Mouse (Mus musculus) adrenal gland, adult 8-10 months (tissue): Measurements from ENCODE around the gene 2310003L06Rik. TPM values are rescaled to one million over a fixed set of nuclear protein-coding genes. Genes with fewer than 3 reads are reported as not detected.

Experiments used
- DNase-seq: peaks from one replicate; pipeline ENCODE4 v3.0.0; 2022
- total RNA-seq, 4 experiments: library from RNA; stranded (reverse); gene quantifications; 2 replicates each; pipeline ENCODE4 v1.2.4; 2022

The 2310003L06Rik gene
- total RNA-seq, result not detected

- DNase-seq, result no peak
Observed at GRCm38 (mm10) chr5:87969201-87969600, at the start of gene 2310003L06Rik, which contains the start of gene Gm28434. Gene 2310003L06Rik, plus strand, starts transcription at chr5:87969459. Gene Gm28434, plus strand, starts transcription at chr5:87969517.

- no peak for DNase-seq
Observed at GRCm38 (mm10) chr5:87925372-87925771, 43.9 kb upstream of the 2310003L06Rik start, which contains the start of gene Csn3. Gene Csn3, plus strand, starts transcription at chr5:87925579.

GRCm38 (mm10) chr5:87931603-87932002, 37.7 kb upstream of the 2310003L06Rik start:
- DNase-seq, result no peak

- DNase-seq, result no peak
Observed at GRCm38 (mm10) chr5:87940752-87941151, 28.5 kb upstream of the 2310003L06Rik start.

- no peak for DNase-seq
Observed at GRCm38 (mm10) chr5:87942515-87942914, 26.7 kb upstream of the 2310003L06Rik start.

- no peak for DNase-seq
Observed at GRCm38 (mm10) chr5:87951836-87952235, 17.4 kb upstream of the 2310003L06Rik start.

GRCm38 (mm10) chr5:87979139-87979538, 9.9 kb downstream of the 2310003L06Rik start, which contains the start of gene Cabs1:
Gene Cabs1, plus strand, starts transcription at chr5:87979439.
- no peak for DNase-seq

- DNase-seq, result no peak
Observed at GRCm38 (mm10) chr5:87982468-87983214, 13.4 kb downstream of the 2310003L06Rik start.

GRCm38 (mm10) chr5:88002249-88002648, 33.0 kb downstream of the 2310003L06Rik start, which contains the start of gene Smr3a:
Gene Smr3a, plus strand, starts transcription at chr5:88002549.
- no peak for DNase-seq

- DNase-seq, result no peak
Observed at GRCm38 (mm10) chr5:88005241-88005640, 36.0 kb downstream of the 2310003L06Rik start.

Other genes with a start within 250 kb of the 2310003L06Rik start
- gene Csn1s2a, start 194.9 kb upstream of the 2310003L06Rik start, total RNA-seq, result not detected
- gene Csn1s2b, start 161.4 kb upstream of the 2310003L06Rik start, total RNA-seq, result not detected
- gene Prr27, start 143.8 kb upstream of the 2310003L06Rik start, total RNA-seq, result not detected
- not detected for gene Odam, start 84.4 kb upstream of the 2310003L06Rik start, total RNA-seq
- not detected for gene Csn3, start 43.9 kb upstream of the 2310003L06Rik start, total RNA-seq
- gene Gm28434, start 58 bp downstream of the 2310003L06Rik start, total RNA-seq, result not detected
- gene Cabs1, start 10.0 kb downstream of the 2310003L06Rik start, total RNA-seq, result not detected
- not detected for gene Smr3a, start 33.1 kb downstream of the 2310003L06Rik start, total RNA-seq
- not detected for gene Smr2, start 117.1 kb downstream of the 2310003L06Rik start, total RNA-seq
- not detected for gene Gm11116, start 142.1 kb downstream of the 2310003L06Rik start, total RNA-seq
- gene Gm11115, start 184.6 kb downstream of the 2310003L06Rik start, total RNA-seq, result not detected